Mouse (Mus musculus) heart, embryonic 11.5 days (tissue): ENCODE results near the gene Kif6. TPM values are rescaled to one million over a fixed set of nuclear protein-coding genes. Genes with fewer than 3 reads are reported as not detected.

Experiments
- ATAC-seq: fragments of 200-750 bp; cut with Nextera tagmentation; replicated peaks from 2 replicates; pipeline ENCODE4 v1.8.0; 2017; ENCODE audit warnings: moderate library complexity; ENCODE audit not compliant: insufficient number of reproducible peaks, low FRiP score, low TSS enrichment
- H3K27ac ChIP-seq: fragments of 300-500 bp; sonication (generic); 2 replicates; pipeline ENCODE4 v1.5.1; 2014; ENCODE audit warnings: mild to moderate bottlenecking, low read depth, low read length
- H3K27me3 ChIP-seq: fragments of 300-500 bp; sonication (generic); 2 replicates; pipeline ENCODE4 v1.6.1; 2014; ENCODE audit warnings: mild to moderate bottlenecking, low read length, mixed read lengths; ENCODE audit not compliant: control insufficient read depth, insufficient read depth
- H3K36me3 ChIP-seq: fragments of 300-500 bp; sonication (generic); 2 replicates; pipeline ENCODE4 v1.6.1; 2014; ENCODE audit warnings: mild to moderate bottlenecking, low read length, moderate library complexity, mixed read lengths; ENCODE audit not compliant: control insufficient read depth, insufficient read depth
- H3K4me1 ChIP-seq: fragments of 300-500 bp; sonication (generic); 2 replicates; pipeline ENCODE4 v1.6.1; 2014; ENCODE audit warnings: low read length; ENCODE audit not compliant: control insufficient read depth, insufficient read depth
- H3K4me2 ChIP-seq: fragments of 300-500 bp; sonication (generic); 2 replicates; pipeline ENCODE4 v1.6.1; 2014; ENCODE audit warnings: mild to moderate bottlenecking, moderate library complexity
- H3K4me3 ChIP-seq: fragments of 300-500 bp; sonication (generic); 2 replicates; pipeline ENCODE4 v1.5.1; 2014; ENCODE audit warnings: low read depth, low read length
- H3K9ac ChIP-seq: fragments of 300-500 bp; sonication (generic); 2 replicates; pipeline ENCODE4 v1.6.1; 2014; ENCODE audit warnings: mild to moderate bottlenecking, low read depth, low read length, moderate library complexity
- H3K9me3 ChIP-seq: fragments of 300-500 bp; sonication (generic); replicated peaks from 2 replicates; pipeline ENCODE4 v1.6.1; 2016; ENCODE audit warnings: low read length; ENCODE audit not compliant: control insufficient read depth
- WGBS: fragments of 180-500 bp; shearing (Covaris S2); extraction: QIAGEN DNeasy Blood & Tissue Kit; methylation state at CpG from one replicate; pipeline ENCODE4 v1.1.7; 2014; ENCODE audit not compliant: insufficient replicate concordance; 5-methylcytosine and 5-hydroxymethylcytosine counted together
- polyA plus RNA-seq: library from polyadenylated mRNA; unstranded; fragments of >200 nt; fragmentation: Nextera tagmentation; extraction: Ambion mirVana; gene quantifications from 2 replicates; pipeline ENCODE4 v1.2.1, GENCODE M21; 2014

The Kif6 gene
- polyA plus RNA-seq, 1 experiment from 2014 or later, result 2.1 TPM

- Histone ChIP-seq H3K36me3 (no peaks in the 10 kb centered on the region), H3K4me2 (no peak overlapping the region), H3K9me3 (no peaks in the 10 kb centered on the region), H3K27me3 (no peaks in the 10 kb centered on the region), H3K9ac (no peak overlapping the region), H3K27ac (no peak overlapping the region), H3K4me3 (no peak overlapping the region), H3K4me1 (no peaks in the 10 kb centered on the region)
- no peak for ATAC-seq
- 82% methylated on average over 6 of the region's 6 CpGs for WGBS
These were observed 57.0 kb downstream of the Kif6 start for GRCm38 (mm10) chr17:49671921-49672339.

DNA sequence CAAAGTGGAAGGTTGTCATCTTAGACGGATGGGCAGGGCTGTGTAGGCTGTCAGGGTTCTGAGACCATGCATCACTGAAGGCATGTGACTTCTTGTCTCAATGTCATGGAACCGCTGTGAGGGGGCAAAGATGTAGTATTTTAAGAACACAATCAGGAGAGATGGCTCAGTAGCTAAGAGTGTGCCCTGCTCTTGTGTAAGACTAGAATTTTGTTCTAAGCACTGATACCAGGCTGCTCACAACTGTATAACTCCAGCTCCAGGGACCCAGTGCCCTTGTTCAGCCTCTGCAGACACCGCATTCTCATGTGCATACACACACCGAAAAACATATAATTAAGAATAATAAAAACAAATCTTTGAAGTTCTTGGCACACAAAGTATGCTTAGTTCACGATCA lies 57.5 kb downstream of the Kif6 start:
- ATAC-seq, result no peak
- Histone ChIP-seq H3K27ac (no peak overlapping the region), H3K27me3 (no peaks in the 10 kb centered on the region), H3K4me1 (no peaks in the 10 kb centered on the region), H3K9me3 (no peaks in the 10 kb centered on the region), H3K4me3 (no peak overlapping the region), H3K4me2 (no peak overlapping the region), H3K36me3 (no peaks in the 10 kb centered on the region), H3K9ac (no peak overlapping the region)
- WGBS, result 75% methylated on average over 5 of the region's 5 CpGs

DNA sequence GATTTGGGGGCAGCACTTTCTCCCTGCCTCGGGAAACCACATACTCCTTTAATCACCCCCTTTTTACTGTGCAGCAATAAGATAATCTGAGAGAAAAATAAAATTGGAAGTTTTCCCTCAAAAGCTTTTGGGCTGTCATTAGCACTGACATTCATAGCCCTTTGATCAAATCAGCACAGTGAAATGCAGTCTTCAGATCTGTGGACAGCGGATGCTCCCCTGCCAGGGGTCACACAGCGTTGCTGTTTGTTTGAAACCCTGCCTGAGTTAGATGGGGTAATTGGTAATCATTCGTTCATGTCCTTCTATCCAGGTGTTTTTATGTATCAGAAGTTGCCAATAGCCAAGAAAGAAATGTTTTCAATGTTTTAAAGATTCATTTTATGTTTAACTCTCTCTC lies 60.7 kb downstream of the Kif6 start:
- Histone ChIP-seq H3K36me3 (no peaks in the 10 kb centered on the region), H3K4me2 (no peak overlapping the region), H3K4me3 (no peak overlapping the region), H3K9me3 (no peaks in the 10 kb centered on the region), H3K4me1 (no peaks in the 10 kb centered on the region), H3K27ac (no peak overlapping the region), H3K27me3 (no peaks in the 10 kb centered on the region), H3K9ac (no peak overlapping the region)
- WGBS, result 68% methylated on average over 4 of the region's 4 CpGs
- ATAC-seq, result no peak

DNA sequence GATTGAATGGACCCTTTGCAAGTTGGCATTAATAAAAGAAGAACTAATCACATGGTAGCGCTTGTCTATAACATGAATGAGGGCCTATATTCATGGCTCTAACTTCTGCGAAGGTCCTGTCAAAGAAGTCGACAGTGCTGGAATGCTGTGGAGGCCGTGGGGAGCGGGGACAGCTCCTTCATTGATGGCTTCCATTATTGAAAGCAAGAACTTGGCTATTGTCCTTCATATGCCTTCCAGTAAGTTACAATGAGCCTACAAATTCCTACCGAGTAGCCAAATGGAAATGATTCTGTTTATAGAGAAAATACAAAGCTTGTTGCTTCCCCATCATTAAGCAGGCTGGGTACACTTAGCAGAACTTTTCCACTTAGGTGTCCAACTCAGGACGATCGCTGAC lies 66.5 kb downstream of the Kif6 start:
- 79% methylated on average over 8 of the region's 8 CpGs for WGBS
- Histone ChIP-seq H3K4me3 (no peak overlapping the region), H3K27ac (no peak overlapping the region), H3K9ac (no peak overlapping the region), H3K4me2 (no peak overlapping the region), H3K36me3 (no peaks in the 10 kb centered on the region), H3K9me3 (no peaks in the 10 kb centered on the region), H3K4me1 (peaks cover 9% of the 10 kb centered on the region; the same call in 1 of the 2 replicates), H3K27me3 (no peaks in the 10 kb centered on the region)
- ATAC-seq, result no peak

- no peaks in the 10 kb centered on the region for H3K27me3 ChIP-seq
- H3K4me3 ChIP-seq, result no peak overlapping the region
- no peaks in the 10 kb centered on the region for H3K36me3 ChIP-seq
- no peak for ATAC-seq
- no peak overlapping the region for H3K4me2 ChIP-seq
- H3K9me3 ChIP-seq, result no peaks in the 10 kb centered on the region
- no peak overlapping the region for H3K9ac ChIP-seq
- WGBS, result 18% methylated on average over 2 of the region's 2 CpGs
- H3K27ac ChIP-seq, result no peak overlapping the region
- H3K4me1 ChIP-seq, result peaks cover 9% of the 10 kb centered on the region; the same call in 1 of the 2 replicates
These were observed 69.2 kb downstream of the Kif6 start for GRCm38 (mm10) chr17:49684146-49684545.

GRCm38 (mm10) chr17:49690607-49691454 lies 75.9 kb downstream of the Kif6 start:
- H3K27ac ChIP-seq, result peak overlapping the region; percentile 74
- WGBS, result 34% methylated on average over 10 of the region's 10 CpGs

DNA sequence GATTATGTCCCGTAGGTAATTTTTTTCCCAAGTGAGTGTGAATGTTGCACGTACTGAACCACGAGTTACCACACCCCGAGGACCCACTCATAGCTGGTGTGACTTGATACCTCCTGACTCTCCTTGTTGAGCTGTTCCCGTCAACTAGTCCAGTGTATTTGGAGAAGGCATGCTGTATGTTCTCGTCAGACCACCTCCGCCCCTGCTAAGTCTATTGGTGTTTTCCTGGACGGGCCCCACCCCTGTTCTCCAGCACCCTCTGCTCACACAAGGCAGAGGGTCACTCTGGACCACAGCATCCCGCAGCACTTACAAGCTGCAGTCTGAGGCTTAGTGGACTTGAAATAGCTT lies 76.5 kb downstream of the Kif6 start:
- 0 out of 2 replicates have a peak overlapping the region, but pooled peaks have one; percentile 56 for H3K9ac ChIP-seq

More at GRCm38 (mm10) chr17:49690607-49691454, 75.9 kb downstream of the Kif6 start:
- peaks cover 11% of the 10 kb centered on the region for H3K4me1 ChIP-seq
- no peaks in the 10 kb centered on the region for H3K27me3 ChIP-seq
- peak overlapping the region; percentile 38 for H3K4me2 ChIP-seq
- no peaks in the 10 kb centered on the region for H3K9me3 ChIP-seq
- no peaks in the 10 kb centered on the region for H3K36me3 ChIP-seq
- H3K4me3 ChIP-seq, result no peak overlapping the region
- no peak for ATAC-seq
- no peak overlapping the region for H3K9ac ChIP-seq

DNA sequence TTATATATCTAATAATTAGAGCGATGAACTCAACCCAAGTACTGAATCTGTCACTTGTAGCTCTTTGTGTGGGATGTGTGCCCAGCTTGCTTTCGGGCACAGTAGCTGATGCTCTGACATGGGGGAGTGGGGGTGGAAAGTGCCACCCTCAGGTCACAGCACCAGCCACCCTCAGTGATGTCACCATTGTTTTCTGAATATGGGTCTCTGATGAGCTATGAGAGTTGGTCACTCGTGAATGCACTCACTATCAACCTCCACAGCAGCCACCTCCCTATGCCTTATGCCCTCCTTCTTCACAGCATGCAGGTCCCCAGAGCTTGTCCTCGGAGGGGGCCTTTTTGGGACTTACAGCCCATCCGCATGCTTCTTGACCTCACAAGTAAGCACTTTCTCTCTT lies 78.3 kb downstream of the Kif6 start:
- no peak overlapping the region for H3K4me3 ChIP-seq
- ATAC-seq, result no peak
- no peak overlapping the region for H3K4me2 ChIP-seq
- no peak overlapping the region for H3K27ac ChIP-seq
- H3K9ac ChIP-seq, result no peak overlapping the region
- no peaks in the 10 kb centered on the region for H3K27me3 ChIP-seq
- 75% methylated on average over 5 of the region's 5 CpGs for WGBS
- no peaks in the 10 kb centered on the region for H3K9me3 ChIP-seq
- H3K4me1 ChIP-seq, result peaks cover 11% of the 10 kb centered on the region
- H3K36me3 ChIP-seq, result no peaks in the 10 kb centered on the region

More for the DNA sequence above, 76.5 kb downstream of the Kif6 start:
- 42% methylated on average over 9 of the region's 9 CpGs for WGBS
- Histone ChIP-seq H3K4me1 (peaks cover 11% of the 10 kb centered on the region), H3K9me3 (no peaks in the 10 kb centered on the region), H3K27ac (peak overlapping the region; percentile 74), H3K4me3 (no peak overlapping the region), H3K4me2 (peak overlapping the region; percentile 38), H3K27me3 (no peaks in the 10 kb centered on the region), H3K36me3 (no peaks in the 10 kb centered on the region)
- peak; percentile 39; the same call in 1 of the 2 replicates for ATAC-seq

DNA sequence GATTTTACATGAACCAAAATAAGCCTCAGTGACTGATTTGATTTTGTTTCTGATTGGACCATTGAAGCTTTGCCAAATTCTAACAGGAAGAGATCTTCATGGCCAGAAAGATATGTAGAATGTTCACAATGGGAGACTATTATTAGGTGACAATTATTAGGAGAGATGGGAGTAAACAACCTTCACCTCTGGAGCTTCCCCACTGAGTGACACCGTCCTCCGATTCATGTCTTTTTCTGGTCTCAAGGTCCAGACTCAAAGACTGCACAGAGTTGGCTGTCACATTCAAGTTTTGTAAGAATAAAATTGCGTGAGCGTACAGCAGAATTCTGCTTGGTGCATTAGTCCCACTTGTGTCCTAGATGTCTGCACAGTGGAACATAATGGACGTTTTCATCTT lies 82.3 kb downstream of the Kif6 start:
- Histone ChIP-seq H3K4me2 (no peak overlapping the region), H3K27me3 (no peaks in the 10 kb centered on the region), H3K9me3 (no peaks in the 10 kb centered on the region), H3K4me3 (no peak overlapping the region), H3K27ac (no peak overlapping the region), H3K36me3 (no peaks in the 10 kb centered on the region), H3K4me1 (no peaks in the 10 kb centered on the region), H3K9ac (no peak overlapping the region)
- WGBS, result 85% methylated on average over 5 of the region's 5 CpGs
- ATAC-seq, result no peak
